Mouse (Mus musculus): ENCODE results near the gene Cpsf6.

GRCm38 (mm10) chr10:117415364-117416057 is 35.7 kb upstream of the Cpsf6 start:
- TF ChIP-seq TAL1 (IDR thresholded peaks at IDR 0.05; ENCODE audit: low read length) (no peak), GATA1 (IDR thresholded peaks at IDR 0.05; ENCODE audit: low read length) (no peak)
